Mouse (Mus musculus): ENCODE data around the gene Gm20388. TPM values are rescaled to one million over a fixed set of nuclear protein-coding genes. Genes with fewer than 3 reads are reported as not detected.

Gm20388 gene
- polyA plus RNA-seq, 1 experiment, result 49.7 TPM

GRCm38 (mm10) chr8:121827726-121828125, 1917.1 kb downstream of the Gm20388 start:
- DNase-seq, result no peak
- Histone ChIP-seq H3K4me3 (ENCODE audit: insufficient read depth, low read depth, low read length) (no peak overlapping the region), H3K4me1 (ENCODE audit: control insufficient read depth, insufficient read depth, low read length) (peaks cover 10% of the 10 kb centered on the region; the same call in 1 of the 2 replicates), H3K27ac (ENCODE audit: insufficient read depth, low read depth, low read length) (no peak overlapping the region), H3K27me3 (replicated peaks; ENCODE audit: control insufficient read depth, insufficient read depth, low read length) (no peaks in the 10 kb centered on the region), H3K36me3 (ENCODE audit: control insufficient read depth, insufficient read depth, low read length) (no peaks in the 10 kb centered on the region)
- 81% methylated on average over 5 of the region's 5 CpGs for WGBS
- TF ChIP-seq POLR2A (IDR thresholded peaks at IDR 0.05; ENCODE audit: low read depth, low read length) (no peak), CTCF (conservative IDR thresholded peaks at IDR 0.05; ENCODE audit: insufficient read depth, insufficient read length, low read depth, low read length) (no peak)

DNA sequence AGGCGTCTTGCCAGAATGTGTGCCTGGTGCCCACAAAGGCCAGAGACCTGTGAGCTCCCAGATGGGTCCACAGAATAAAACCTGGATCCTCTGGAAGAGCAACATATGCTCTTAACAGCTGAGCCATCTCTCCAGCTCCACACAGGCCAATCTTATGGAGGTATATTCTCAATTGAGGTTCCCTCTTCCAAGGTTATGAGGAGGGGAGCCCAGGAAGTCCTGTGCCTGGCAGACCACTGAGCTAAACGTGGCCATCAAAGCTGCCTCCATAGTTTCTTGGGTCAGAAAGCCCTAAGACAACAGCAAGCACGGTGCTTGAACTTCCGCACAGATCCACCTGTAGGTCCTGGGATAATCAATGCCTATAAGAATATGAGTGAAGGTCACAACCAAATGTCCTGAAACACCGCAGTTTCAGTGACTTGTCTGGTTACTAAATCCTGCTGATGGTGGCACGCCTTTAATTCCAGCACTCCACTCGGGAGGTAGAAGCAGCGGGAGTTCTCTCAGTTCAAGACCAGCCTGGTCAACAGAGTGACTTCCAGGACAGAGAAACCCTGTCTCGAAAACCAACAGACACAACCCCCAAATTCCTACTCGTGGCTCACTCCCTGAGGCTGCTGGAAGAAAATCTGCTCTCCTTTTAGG, 1917.9 kb downstream of the Gm20388 start:
- no peaks in the 10 kb centered on the region for H3K36me3 ChIP-seq (ENCODE audit: control insufficient read depth, insufficient read depth, low read length)
- H3K4me1 ChIP-seq (ENCODE audit: control insufficient read depth, insufficient read depth, low read length), result peaks cover 10% of the 10 kb centered on the region; the same call in 1 of the 2 replicates
- 28% methylated on average over 10 of the region's 10 CpGs for WGBS
- no peak for DNase-seq
- no peak overlapping the region for H3K27ac ChIP-seq (ENCODE audit: insufficient read depth, low read depth, low read length)
- no peak for TF ChIP-seq CTCF (conservative IDR thresholded peaks at IDR 0.05; ENCODE audit: insufficient read depth, insufficient read length, low read depth, low read length)
- no peak for TF ChIP-seq POLR2A (IDR thresholded peaks at IDR 0.05; ENCODE audit: low read depth, low read length)
- no peaks in the 10 kb centered on the region for H3K27me3 ChIP-seq (replicated peaks; ENCODE audit: control insufficient read depth, insufficient read depth, low read length)
- H3K4me3 ChIP-seq (ENCODE audit: insufficient read depth, low read depth, low read length), result peak overlapping the region; percentile 63

DNA sequence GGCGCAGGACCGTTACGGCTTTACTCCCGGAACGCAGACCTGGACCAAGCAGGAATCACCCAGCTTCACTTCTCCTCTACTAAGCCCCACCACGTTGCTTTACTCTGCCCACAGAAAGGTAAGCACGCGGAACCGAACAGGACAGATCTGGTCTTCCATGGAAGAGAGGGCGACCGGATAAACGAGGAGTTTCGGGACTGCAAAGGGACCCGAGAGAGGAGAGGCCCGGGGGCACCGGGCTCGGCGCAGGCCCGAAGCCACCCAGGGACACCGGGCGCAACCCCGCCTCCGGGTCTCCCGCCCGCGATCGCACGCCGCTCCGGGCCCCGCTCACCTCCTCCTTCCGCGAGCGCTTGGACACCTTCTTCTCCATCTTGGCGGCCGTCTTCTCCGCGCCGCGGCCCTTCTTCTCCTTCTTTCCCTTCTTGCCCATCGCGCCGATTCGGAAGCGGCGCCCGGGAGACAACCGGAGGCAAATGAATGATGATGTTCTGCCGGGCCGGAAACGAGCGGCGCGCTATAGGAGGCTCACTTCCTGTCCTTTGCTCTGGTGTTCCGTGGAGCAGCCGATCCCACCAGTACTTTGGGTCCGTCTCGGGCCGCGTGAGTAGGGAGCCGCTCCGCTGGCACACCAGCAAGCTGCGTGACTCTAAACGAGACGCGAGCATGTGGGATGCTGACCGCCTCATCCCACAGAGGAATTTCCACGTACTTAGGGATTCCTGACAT, 1918.6 kb downstream of the Gm20388 start, which contains the start of gene Klhdc4:
Gene Klhdc4, minus strand, starts transcription at position 522 of the 729 bp plus-strand sequence.
- TF ChIP-seq CTCF (conservative IDR thresholded peaks at IDR 0.05; ENCODE audit: insufficient read depth, insufficient read length, low read depth, low read length), result no peak
- no peak for TF ChIP-seq POLR2A (IDR thresholded peaks at IDR 0.05; ENCODE audit: low read depth, low read length)
- Histone ChIP-seq H3K4me3 (ENCODE audit: insufficient read depth, low read depth, low read length) (peak within 1 kb of the TSS; percentile 63), H3K27me3 (replicated peaks; ENCODE audit: control insufficient read depth, insufficient read depth, low read length) (no peaks in the 10 kb centered on the region), H3K4me1 (ENCODE audit: control insufficient read depth, insufficient read depth, low read length) (peaks cover 10% of the 10 kb centered on the region; the same call in 1 of the 2 replicates), H3K36me3 (ENCODE audit: control insufficient read depth, insufficient read depth, low read length) (no peaks in the 10 kb centered on the region), H3K27ac (ENCODE audit: insufficient read depth, low read depth, low read length) (peak within 1 kb of the TSS; percentile 48)
- WGBS, result 1% methylated on average over 66 of the region's 68 CpGs
- peak; percentile 91 for DNase-seq

DNA sequence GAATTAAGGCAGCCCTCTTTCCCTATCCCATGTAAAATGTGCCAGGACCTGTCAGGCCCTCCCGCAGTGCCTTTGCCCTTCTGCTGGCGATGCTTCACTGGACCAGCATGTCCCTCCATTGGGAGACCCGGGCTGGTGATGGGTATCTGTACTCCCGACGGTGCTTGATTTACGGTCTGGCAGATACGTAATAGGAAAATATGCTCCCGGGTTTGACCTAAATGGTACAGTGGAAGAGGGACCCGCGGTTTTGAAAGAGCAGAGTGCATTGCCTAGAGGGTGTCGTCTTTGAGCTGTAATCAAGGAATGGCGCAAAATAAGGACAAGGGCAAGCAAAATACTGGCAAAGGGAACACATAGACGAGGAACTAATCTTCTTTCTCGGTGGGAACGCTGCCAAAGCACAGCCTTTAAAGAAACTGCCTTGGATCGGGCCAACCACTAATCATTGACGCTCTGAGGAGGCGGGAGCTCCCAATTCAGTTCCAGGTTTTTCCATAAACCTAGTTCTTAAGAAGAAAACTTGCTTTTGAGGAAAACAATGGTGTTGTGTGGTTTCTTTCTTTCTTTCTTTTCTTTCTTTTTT, 1919.2 kb downstream of the Gm20388 start:
- Histone ChIP-seq H3K27me3 (replicated peaks; ENCODE audit: control insufficient read depth, insufficient read depth, low read length) (no peaks in the 10 kb centered on the region), H3K36me3 (ENCODE audit: control insufficient read depth, insufficient read depth, low read length) (no peaks in the 10 kb centered on the region), H3K4me1 (ENCODE audit: control insufficient read depth, insufficient read depth, low read length) (peaks cover 10% of the 10 kb centered on the region; the same call in 1 of the 2 replicates), H3K4me3 (ENCODE audit: insufficient read depth, low read depth, low read length) (peak overlapping the region; percentile 63), H3K27ac (ENCODE audit: insufficient read depth, low read depth, low read length) (peak overlapping the region; percentile 48)
- TF ChIP-seq CTCF (conservative IDR thresholded peaks at IDR 0.05; ENCODE audit: insufficient read depth, insufficient read length, low read depth, low read length) (no peak), POLR2A (IDR thresholded peaks at IDR 0.05; ENCODE audit: low read depth, low read length) (no peak)
- no peak for DNase-seq
- WGBS, result 13% methylated on average over 18 of the region's 18 CpGs

- no peak for DNase-seq
- H3K4me1 ChIP-seq (ENCODE audit: control insufficient read depth, insufficient read depth, low read length), result peaks cover 10% of the 10 kb centered on the region; the same call in 1 of the 2 replicates
These were observed 1921.4 kb downstream of the Gm20388 start for GRCm38 (mm10) chr8:121832061-121832460.

DNA sequence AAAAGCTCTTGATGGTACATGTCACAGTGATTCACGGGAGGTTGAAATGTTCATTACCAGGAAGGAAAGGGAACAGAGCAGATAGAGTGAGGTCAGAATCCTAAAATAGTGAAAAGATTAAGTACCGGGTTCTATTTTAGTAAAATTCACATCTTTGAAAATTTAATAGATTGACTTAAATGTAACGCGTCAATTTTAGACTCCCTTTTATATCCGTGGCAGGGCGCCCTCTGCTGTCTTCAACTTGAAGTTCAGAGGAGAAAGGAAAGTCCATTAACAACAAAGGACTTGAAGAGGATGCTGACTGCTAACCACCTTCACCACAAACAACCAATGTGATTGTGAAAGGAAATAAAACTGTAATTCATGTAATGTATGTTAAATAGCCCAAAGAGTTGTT, 1921.9 kb downstream of the Gm20388 start:
- Histone ChIP-seq H3K27me3 (replicated peaks; ENCODE audit: control insufficient read depth, insufficient read depth, low read length) (no peaks in the 10 kb centered on the region), H3K4me1 (ENCODE audit: control insufficient read depth, insufficient read depth, low read length) (peaks cover 10% of the 10 kb centered on the region; the same call in 1 of the 2 replicates), H3K36me3 (ENCODE audit: control insufficient read depth, insufficient read depth, low read length) (no peaks in the 10 kb centered on the region), H3K27ac (ENCODE audit: insufficient read depth, low read depth, low read length) (no peak overlapping the region), H3K4me3 (ENCODE audit: insufficient read depth, low read depth, low read length) (no peak overlapping the region)
- peak; percentile 73 for DNase-seq
- 12% methylated on average over 6 of the region's 6 CpGs for WGBS
- no peak for TF ChIP-seq CTCF (conservative IDR thresholded peaks at IDR 0.05; ENCODE audit: insufficient read depth, insufficient read length, low read depth, low read length)
- TF ChIP-seq POLR2A (IDR thresholded peaks at IDR 0.05; ENCODE audit: low read depth, low read length), result no peak

More at GRCm38 (mm10) chr8:121832061-121832460, 1921.4 kb downstream of the Gm20388 start:
- Histone ChIP-seq H3K4me3 (ENCODE audit: insufficient read depth, low read depth, low read length) (no peak overlapping the region), H3K36me3 (ENCODE audit: control insufficient read depth, insufficient read depth, low read length) (no peaks in the 10 kb centered on the region), H3K27ac (ENCODE audit: insufficient read depth, low read depth, low read length) (no peak overlapping the region), H3K27me3 (replicated peaks; ENCODE audit: control insufficient read depth, insufficient read depth, low read length) (no peaks in the 10 kb centered on the region)
- WGBS, result 74% methylated on average over 2 of the region's 2 CpGs
- no peak for TF ChIP-seq POLR2A (IDR thresholded peaks at IDR 0.05; ENCODE audit: low read depth, low read length)
- no peak for TF ChIP-seq CTCF (conservative IDR thresholded peaks at IDR 0.05; ENCODE audit: insufficient read depth, insufficient read length, low read depth, low read length)

DNA sequence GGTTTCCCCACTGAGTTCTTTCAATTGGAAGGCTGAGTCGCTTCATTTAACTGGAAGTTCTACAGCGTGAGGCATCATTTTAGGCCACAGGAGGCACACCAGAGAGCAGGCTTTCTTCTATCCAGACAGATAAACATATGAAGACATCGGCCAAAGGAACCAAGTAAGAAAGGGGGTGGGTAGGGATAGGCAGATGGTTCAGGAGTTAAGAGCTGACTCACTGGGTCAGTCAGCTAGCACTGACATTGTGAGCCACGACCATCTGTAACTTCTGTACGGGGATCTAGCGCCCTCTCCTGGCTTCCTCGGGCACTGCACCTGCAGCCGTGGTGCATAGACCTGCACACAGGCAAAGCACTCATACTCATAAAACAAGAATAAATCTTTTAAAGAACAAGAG, 1930.6 kb downstream of the Gm20388 start:
- 56% methylated on average over 8 of the region's 8 CpGs for WGBS
- Histone ChIP-seq H3K36me3 (ENCODE audit: control insufficient read depth, insufficient read depth, low read length) (no peaks in the 10 kb centered on the region), H3K27me3 (replicated peaks; ENCODE audit: control insufficient read depth, insufficient read depth, low read length) (no peaks in the 10 kb centered on the region), H3K27ac (ENCODE audit: insufficient read depth, low read depth, low read length) (no peak overlapping the region), H3K4me1 (ENCODE audit: control insufficient read depth, insufficient read depth, low read length) (no peaks in the 10 kb centered on the region), H3K4me3 (ENCODE audit: insufficient read depth, low read depth, low read length) (no peak overlapping the region)
- TF ChIP-seq POLR2A (IDR thresholded peaks at IDR 0.05; ENCODE audit: low read depth, low read length) (no peak), CTCF (conservative IDR thresholded peaks at IDR 0.05; ENCODE audit: insufficient read depth, insufficient read length, low read depth, low read length) (peak; percentile 63)
- peak; percentile 31 for DNase-seq

Measured in kidney, adult 2 months (tissue).